Mouse (Mus musculus) gastrocnemius, postnatal 14 days (tissue): Measurements from ENCODE around the gene Anxa9. TPM values are rescaled to one million over a fixed set of nuclear protein-coding genes. Genes with fewer than 3 reads are reported as not detected.

Experiments used
- DNase-seq: peaks from one replicate; pipeline ENCODE4 v3.0.0; 2021; ENCODE audit warnings: mixed read lengths
- intact Hi-C: fragments of 180-260 bp; cut with DNase I; formaldehyde crosslinking; loops from one replicate; pipeline ENCODE4 v1.15.1; 2025; ENCODE audit warnings: low total_unique reads
- total RNA-seq, 2 experiments: library from RNA; stranded (reverse); gene quantifications; 2 replicates each; pipeline ENCODE4 v1.2.3; 2021

Gene Anxa9
- total RNA-seq, 2 experiments from 2014 or later: 0.18 to 0.27 TPM

DNA sequence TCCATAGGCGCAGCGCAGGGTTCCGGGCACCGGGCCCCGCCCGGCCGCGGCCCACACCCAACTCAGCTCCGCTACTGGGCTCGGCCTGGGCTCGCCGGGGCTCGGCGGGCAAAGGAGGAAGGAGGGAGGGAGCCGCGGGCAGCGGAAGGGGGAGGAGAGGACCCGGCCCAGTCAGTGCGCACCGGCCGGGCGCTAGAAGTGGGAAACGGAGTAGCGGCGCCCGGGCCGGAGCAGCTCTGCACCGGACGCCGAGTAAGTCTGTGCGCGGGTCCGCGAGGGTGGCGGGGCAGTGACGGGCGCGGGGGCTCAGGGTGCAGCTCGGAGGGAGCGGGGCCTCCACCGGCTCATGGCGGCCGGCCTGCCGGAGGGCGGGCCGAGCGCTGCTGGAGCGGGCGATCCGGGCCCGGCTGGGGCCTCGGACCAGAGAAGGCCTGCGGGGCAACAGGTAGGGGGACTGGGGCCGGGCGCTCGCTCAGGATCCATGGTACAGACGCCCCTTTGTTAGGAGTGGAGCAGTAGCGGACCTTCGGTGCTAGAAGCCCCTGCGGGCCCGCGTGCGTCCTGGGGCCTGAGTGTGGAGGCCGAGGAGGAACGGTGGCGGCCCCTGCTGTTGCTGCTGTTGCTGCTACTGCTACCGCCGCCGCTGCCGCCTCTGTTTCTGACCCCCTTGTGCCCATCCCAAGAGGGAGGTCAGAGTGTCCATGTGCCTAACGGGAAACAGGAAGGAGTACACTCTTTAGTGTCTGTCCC, 8.3 kb upstream of the Anxa9 start:
- peak; percentile 94 for DNase-seq
- intact Hi-C loops: no loop called here

DNA sequence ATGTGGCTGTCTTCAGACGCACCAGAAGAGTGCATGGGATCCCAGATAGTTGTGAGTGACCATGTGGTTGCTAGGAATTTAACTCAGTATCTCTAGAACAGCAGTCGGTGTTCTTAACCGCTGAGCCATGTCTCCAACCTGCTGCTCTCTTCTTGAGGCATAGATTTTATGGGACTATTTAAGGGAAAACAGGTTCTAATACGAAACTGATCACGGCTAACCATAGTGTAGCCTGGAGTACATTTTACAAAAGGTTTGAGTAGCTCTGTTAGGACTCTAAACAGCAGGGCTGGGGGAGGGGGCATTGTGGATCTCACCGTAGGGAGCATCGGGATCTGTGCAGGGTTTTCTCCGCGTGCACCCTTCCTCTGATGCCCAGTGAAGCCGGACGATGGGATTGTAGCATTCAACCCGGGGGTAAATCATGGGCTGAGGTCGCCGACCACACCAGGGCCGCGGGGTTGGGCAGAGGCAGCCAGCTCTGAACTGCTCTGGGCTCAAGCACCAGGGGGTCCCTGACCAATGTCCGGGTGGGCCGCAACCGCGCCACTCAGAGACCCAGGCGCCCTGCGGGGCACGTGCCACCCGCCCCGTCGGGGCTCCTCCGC, 7.6 kb upstream of the Anxa9 start, which contains the start of gene Cers2:
Cers2 (plus strand) TSS at position 306 of the 608 bp plus-strand sequence.
- intact Hi-C loops: no loop called here
- DNase-seq: no peak

DNA sequence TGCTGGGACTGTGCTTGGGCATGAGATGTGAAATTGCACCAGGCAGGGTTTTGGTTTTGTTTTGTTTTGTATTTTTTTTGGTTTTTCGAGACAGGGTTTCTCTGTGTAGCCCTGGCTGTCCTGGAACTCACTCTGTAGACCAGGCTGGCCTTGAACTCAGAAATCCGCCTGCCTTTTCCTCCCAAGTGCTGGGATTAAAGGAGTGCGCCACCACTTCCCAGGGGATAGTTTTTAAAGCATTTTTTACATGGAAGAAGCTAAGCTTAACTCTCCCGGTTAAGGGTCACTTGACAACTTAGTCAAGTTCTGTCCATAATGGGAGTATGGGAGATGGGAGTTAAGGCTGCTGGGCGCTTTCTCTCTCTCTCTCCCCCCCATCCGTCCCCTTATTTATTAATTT, 7.1 kb upstream of the Anxa9 start:
- DNase-seq: no peak
- intact Hi-C loops: no loop called here

DNA sequence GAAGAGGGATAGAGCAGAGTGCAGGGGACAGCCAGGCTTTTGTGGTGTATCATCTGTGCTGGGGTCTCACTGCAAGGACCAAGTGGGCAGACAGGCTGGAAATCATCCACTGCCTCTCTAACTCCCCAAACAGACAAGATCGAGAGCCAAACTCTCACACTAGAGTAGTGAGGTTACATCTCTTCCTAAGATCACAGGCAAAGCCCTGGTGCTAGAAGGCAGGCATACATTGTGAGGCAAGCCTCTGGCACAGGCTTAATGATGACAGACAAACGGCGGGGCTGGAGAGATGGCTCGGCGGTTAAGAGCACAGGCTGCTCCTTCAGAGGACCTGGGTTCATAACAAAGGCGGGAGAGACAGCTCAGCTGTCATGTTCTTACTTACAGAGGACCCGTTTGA, 6.5 kb upstream of the Anxa9 start:
- intact Hi-C loops: no loop called here
- no peak for DNase-seq

DNA sequence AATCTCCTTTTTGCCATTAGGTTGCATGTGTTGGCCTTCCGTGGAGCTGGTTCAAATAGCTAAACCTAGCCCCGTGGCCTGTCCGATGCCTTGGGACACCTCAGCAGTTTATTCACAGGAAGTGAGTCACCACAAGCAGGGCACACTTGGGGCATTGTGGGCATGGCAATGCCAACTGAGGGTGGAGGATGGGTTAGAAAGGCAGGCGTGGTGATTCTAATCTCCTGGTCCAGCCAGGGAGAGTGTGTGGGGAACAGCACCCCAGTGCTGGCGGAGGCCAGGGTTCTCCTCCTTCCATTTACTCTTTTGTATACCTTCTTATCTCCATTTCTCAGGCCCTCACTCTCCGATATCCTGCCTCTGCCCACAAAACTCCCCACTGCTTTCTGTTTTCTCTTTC, 5.6 kb upstream of the Anxa9 start:
- intact Hi-C loops: no loop called here
- peak; percentile 39 for DNase-seq

DNA sequence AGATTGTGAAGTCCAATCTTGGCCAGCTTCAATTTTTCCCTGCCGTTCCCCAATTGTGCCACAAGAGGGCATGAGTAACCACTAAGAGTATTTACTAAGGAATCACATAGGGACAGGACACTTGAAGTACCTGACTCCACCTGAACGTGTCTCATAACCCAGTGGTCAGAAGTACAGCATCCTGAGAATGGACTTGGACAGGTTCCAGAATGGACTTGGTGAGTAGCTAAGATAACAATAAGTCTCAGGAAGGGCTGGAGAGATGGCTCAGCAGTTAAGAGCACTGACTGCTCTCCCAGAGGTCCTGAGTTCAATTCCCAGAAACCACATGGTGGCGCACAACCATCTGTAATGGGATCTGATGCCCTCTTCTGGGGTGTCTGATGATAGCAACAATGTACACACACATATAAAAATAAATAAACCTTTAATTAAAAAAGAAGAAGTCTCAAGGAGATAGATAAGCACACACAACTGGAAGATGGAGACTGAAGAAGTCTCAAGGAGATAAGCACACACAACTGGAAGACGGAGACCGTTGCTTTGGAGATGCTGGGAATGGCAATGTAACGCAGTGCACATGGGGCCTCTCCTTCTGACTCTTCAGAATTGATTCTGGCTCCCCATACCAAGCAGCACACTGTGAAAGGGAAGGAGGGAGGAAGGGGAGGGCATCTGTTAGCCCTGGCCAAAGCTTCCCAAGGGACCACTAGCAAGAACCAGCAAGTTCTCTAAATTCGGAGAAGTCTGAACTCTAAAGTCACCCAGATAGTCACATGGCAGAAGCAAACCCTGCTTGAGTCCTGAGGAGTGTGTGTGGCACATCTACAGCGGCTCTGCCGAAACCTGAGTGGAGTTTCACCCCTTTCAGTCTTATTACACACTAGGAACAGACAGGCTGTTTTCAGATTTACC, 4.2 kb upstream of the Anxa9 start:
- intact Hi-C loops: no loop called here

DNA sequence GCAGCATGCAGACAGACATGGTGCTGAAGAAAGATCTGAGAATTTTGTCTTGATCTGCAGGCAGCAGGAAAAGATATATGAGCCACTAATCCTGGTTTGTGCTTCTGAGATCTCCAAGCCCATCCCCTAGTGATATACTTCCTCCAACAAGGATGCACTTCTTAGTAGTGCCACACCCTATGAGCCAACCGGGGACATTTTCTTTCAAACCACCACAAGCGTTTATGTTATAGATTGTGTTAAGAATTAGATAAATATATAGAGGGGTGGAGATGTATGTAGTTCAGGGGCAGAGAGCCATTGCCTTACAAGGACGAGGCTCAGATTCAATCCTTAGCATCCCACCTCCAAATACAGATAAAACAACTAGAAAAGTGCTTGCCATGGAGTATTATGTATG, 3.5 kb upstream of the Anxa9 start:
- DNase-seq: no peak
- intact Hi-C loops: no loop called here

More for the DNA sequence above, 4.2 kb upstream of the Anxa9 start:
- DNase-seq: peak; percentile 39

DNA sequence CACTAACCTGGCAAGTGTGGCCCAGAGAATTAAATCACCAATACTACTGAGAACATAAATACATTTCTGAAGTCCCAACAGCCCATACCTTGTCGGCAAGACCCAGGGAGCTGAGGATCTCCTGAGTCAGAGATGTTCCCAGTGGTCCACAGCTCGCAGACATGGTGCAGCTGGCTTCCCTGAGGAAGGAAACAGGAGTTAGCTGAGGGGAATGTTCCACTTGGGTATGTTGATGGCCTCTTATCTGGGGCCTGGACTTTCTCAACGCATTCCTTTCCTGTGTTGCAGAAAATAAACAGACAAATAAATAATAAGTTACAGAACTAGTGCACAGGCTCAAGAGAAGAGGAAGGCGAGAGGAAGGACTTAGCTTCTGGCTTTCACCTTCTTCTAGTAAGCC, 732 bp downstream of the Anxa9 start:
- DNase-seq: no peak
- intact Hi-C loops: no loop called here

DNA sequence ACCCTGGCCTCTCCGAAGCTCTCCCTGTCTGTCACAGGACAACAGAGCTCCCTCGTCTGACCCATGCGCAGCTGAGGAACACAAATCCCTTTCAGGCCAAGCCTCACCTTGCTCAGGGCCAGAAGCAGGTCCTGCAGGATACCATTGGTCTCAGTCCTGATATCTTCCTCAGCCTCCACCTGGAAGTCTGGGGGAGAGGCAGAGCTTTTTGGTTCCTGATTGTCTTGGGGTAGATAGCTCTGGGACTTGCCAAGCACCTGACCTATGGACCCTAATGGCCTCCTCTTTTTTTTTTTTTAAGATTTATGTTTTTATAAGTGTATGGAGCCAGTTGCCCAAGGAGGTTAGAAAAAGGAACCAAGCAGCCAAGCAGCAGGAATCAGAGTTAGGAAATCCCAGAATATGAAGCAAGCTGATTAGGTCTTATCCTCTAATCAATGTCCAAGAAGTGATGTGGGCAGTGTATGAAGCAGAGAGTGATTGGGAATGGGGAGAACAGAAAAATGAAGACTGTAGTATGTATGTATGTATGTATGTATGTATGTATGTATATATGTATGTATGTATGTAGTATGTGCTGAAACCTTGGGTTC, 5.7 kb downstream of the Anxa9 start:
- DNase-seq: no peak

DNA sequence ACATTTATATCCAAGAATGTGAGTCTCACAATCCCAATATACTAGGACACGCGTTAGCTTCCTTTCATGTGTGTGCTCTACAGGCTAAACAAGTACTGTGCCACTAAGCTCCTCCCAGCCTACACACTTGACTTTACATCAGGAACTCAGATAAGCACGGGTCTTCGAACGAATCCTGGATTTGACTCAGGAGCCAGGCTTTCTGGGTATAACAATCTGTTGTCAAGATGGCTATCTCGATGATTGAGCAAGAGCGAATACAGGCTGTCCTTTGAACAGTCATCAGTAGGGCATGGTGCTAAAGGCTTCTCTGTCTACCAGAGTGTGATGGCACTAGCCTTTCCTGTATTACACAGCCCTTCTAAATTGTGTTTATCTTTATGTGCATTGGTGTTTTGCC, 9.0 kb downstream of the Anxa9 start:
- no peak for DNase-seq
- intact Hi-C loops: no loop called here

More for the DNA sequence above, 5.7 kb downstream of the Anxa9 start:
- intact Hi-C loops: no loop called here

DNA sequence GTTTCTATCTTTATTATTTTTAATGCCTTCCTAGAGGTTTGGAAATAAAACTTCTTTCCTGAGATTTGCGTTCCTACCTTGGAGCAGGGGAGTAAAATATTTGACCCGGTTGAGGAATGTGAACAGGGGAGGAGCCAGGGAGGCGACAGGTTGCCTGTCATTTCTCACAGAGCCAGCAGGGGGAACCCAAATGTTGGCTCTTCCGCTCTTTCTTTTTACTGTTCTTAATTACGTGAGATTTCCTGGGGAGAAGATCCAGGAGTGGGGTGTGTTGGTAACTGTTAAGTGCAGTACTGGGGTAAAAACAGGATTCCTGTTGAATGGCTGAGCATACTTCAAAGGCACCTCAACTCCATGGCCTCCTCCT, 10.9 kb downstream of the Anxa9 start:
- DNase-seq: no peak
- intact Hi-C loops: no loop called here

DNA sequence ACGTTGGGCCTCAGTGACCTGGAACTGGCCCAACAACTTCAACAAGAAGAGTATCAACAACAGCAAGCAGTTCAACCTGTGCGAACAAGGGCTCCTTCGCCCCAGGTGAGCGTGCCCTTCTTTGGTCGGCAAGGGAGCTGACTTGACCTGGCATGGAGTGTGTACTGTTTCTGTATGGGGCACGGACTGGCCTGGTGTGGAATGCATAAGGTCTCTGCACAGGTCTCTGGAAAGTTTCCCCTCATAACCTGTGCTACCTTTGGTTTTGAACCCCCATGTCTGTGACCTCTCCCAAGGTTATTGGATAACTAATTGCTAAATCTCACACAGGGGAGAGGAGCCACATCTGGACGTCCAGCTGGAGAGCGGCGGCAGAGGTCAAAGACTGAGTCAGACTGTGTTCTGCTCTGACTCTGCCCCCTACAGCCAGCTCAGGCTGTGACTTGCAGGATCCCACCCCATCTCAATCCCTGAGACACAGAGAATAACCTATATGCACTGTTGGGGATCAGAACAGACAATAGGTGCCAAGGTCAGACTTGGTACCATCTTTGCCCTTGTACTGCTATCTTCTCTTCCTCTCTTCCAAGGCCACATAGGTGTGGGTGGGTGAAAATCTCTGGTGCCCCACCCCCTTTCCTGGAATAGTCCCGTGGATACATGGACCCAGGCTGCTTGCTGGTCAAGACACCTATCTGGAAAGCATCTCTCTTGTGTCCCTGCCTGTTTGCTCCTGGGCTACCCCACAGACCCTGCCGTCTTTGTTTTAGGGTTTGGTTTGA, 11.5 kb downstream of the Anxa9 start:
- no peak for DNase-seq
- intact Hi-C loops: no loop called here

DNA sequence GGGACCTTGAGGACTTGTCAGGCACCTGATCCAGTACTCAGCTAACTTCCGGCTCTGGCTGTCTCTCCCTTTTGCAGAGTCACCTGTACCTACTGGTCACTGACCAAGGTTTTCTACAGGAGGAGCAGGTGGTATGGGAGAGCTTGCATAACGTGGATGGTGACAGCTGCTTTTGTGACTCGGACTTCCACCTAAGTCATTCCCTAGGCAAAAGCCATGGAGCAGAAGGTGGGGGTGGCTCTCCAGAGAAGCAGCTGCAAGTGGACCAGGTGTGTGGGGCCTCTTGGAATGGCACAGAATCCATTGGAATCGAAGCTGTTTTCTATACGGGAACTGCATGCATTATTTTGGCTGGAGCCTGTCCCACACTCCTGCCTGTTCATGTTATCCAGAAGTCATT, 12.3 kb downstream of the Anxa9 start:
- intact Hi-C loops: no loop called here
- no peak for DNase-seq

DNA sequence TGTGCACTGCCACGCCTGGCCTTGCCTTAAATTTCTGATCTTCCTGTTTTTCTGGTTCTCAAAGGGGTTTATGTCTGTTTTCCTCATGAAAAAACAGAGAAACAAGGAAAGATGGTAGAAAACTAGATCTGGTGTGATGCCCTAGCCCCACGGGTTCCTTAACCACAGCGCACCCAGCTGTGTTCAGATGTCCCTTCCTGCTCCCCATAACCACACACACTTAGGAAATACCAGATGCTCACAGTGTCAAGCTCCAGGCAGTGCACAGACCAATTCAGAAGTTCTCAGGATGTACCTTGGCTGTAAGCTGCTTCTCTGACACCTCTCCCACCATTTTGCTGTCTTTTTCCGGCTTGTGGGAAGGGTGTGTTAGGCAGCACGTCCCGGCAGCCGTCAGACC, 12.7 kb downstream of the Anxa9 start:
- intact Hi-C loops: no loop called here

DNA sequence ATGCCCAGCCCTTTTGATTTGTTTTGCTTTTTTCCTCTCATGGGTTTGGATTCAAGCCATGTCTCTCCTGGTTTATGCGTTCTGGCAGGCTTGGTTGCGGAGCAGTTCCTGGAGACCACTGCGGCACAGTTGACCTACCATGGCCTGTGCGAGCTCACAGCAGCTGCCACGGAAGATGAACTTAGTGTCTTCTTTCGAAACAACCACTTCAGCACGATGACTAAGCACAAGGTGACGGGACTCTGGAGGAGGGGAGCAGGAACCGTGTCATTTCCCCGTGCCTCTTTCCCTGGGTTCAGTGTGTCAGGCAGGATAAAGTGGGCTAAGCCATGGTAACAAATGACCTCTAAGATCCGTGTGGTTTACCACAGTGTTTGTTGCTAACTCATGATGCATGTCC, 13.4 kb downstream of the Anxa9 start:
- intact Hi-C loops: no loop called here
- DNase-seq: no peak

More for the DNA sequence above, 12.7 kb downstream of the Anxa9 start:
- DNase-seq: no peak

DNA sequence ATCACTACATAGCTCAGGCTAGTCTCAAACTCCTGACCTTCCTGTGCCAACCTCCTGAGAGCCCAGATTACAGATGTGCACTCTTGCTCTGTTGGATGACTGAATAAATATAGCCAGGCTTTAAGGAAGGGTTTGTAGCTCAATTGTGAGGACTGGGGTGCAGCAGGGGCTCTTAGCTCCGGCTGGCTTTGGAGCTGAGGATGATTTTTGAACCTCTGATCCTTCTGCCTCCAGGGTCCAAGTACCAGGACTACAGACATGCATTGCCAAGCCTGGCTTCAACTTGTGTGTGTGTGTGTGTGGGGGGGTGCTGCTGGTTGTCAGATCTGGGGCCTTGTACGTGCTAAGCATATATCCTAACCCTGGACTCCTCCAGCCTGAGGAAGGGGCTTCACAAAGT, 14.1 kb downstream of the Anxa9 start:
- no peak for DNase-seq
- intact Hi-C loops: no loop called here

DNA sequence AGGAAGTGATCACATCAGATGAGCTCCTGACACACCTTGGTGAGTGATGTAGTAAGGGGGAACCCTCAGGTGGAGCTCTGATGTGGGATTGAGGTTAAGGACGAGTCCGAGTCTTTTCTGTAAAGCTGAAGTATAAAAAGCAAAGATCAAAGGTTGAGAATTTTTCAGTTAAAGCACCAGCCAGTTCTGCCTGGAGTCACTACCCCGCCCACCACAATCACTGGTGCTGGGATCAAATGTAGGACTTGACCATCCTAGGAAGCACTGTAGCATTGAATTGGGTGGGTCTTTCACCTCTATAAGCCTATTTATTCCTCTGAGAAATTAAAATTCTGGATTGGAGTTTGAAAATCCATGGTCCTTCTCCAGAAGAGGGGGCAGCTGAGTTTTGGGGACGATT, 15.9 kb downstream of the Anxa9 start:
- no peak for DNase-seq
- intact Hi-C loops: no loop called here

DNA sequence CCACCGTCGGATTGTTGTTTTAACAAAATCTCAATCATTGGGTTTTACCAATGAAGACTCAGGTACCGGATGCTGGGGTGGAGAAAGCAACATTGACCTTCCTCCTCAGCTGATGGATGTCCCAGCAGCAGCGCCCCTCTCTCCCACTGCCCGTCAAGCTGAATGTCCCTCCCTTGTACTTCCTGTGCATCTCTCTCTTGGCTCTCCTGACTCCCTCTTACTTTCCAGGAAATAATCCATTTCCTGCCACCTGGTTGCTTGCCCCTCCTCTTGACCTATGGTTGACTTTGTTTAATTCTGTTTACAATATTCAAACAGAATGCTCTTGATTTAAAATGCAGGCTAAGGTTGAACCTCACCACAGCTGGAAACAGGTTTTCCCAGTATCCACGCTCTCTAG, 16.8 kb downstream of the Anxa9 start:
- intact Hi-C loops: no loop called here
- no peak for DNase-seq

DNA sequence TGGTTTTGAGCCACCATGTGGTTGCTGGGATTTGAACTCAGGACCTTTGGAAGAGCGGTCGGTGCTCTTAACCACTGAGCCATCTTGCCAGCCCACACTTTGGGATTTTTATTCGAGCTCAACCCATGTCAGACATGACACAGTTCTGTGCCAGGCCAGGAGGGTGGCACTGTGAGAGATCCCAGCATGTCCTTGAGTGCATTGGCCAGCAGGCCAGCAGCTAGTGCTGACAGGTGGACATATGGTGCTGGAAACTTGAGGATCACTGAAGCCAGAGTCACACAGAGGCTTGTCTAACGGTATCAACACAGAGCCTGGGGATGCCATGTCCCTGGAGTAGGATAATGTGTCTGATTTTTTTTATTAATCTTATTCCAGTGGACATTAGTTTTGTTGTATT, 17.6 kb downstream of the Anxa9 start:
- intact Hi-C loops: no loop called here

More for the DNA sequence above, 17.6 kb downstream of the Anxa9 start:
- DNase-seq: no peak
